Mouse (Mus musculus) lung, adult 2 months (tissue): ENCODE measurements at regions not wholly inside any gene's neighbourhood (a gene's known extent, or its start where the extent isn't known, plus 50 kb on each side); places are given as distances from the start of the nearest gene placed in this dataset.

Experiments used
- DNase-seq: peaks from one replicate; pipeline ENCODE4 v3.0.0; 2022
- H3K4me1 ChIP-seq: fragments of 200-500 bp; 2 replicates; pipeline ENCODE4 v1.6.1; 2011; ENCODE audit warnings: low read length; ENCODE audit not compliant: control insufficient read depth, insufficient read depth
- H3K4me3 ChIP-seq: fragments of 200-500 bp; replicated peaks from 2 replicates; pipeline ENCODE3; 2011; ENCODE audit warnings: low read depth, mild to moderate bottlenecking, control low read depth, low read length; ENCODE audit errors: extremely low read depth
- CTCF ChIP-seq: fragments of 200-500 bp; IDR thresholded peaks from 2 replicates; pipeline ENCODE4 v1.5.1; 2011; ENCODE audit warnings: mild to moderate bottlenecking, low read length, control low read depth; ENCODE audit not compliant: insufficient read depth
- POLR2A ChIP-seq: fragments of 200-500 bp; IDR thresholded peaks from 2 replicates; pipeline ENCODE4 v1.6.1; 2011; ENCODE audit warnings: low read depth, mild to moderate bottlenecking, control low read depth, low read length, borderline replicate concordance; ENCODE audit errors: extremely low read depth
- WGBS: fragments of 180-500 bp; shearing (Covaris S2); methylation state at CpG from one replicate; pipeline ENCODE4 v1.1.7; 2018; 5-methylcytosine and 5-hydroxymethylcytosine counted together

DNA sequence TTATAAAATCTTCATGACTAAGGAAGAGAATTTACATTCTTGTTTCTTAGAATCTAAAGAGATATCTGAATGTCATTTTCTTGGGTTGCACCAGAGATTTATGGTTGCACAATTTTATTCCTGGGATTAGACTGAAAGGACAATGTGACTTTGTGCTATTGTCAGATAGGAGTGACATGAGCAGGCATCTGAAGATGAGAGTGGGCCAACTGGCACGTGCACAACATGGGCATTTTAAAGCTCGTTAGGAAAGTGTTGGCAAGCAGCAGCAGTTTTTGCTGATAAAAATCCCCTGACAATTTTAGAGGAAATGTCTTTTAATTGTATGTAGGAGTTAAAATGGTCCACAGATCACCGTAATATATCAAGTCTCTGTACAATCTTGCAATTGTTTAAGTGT is 178.9 kb upstream of the Tecrl start:
- WGBS = 54% methylated on average over 3 of the region's 3 CpGs
- TF ChIP-seq POLR2A (no peak), CTCF (no peak)
- Histone ChIP-seq H3K4me1 (no peaks in the 10 kb centered on the region), H3K4me3 (no peak overlapping the region)
- DNase-seq = no peak

DNA sequence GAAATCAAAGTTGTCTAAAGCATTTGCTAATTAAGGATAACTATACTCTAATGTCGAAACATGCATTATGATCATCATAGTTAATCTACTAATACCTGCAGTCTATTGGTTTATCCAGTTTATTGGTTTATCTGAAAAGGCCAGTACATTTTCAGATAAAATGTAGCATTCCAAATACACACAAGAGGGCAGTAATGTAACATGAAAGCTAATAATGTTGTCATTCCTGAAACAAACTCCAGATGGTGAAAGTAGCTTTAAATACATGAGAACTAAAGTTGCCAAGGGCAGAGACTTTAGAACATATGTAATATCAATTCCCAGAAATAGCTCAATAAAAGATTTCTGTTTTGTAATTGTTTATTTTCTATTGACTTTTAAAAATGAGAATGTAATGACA is 163.7 kb upstream of the Tecrl start:
- Histone ChIP-seq H3K4me1 (no peaks in the 10 kb centered on the region), H3K4me3 (no peak overlapping the region)
- WGBS = 63% methylated on average over 1 of the region's 1 CpGs
- TF ChIP-seq CTCF = no peak
- TF ChIP-seq POLR2A = no peak
- DNase-seq = no peak

DNA sequence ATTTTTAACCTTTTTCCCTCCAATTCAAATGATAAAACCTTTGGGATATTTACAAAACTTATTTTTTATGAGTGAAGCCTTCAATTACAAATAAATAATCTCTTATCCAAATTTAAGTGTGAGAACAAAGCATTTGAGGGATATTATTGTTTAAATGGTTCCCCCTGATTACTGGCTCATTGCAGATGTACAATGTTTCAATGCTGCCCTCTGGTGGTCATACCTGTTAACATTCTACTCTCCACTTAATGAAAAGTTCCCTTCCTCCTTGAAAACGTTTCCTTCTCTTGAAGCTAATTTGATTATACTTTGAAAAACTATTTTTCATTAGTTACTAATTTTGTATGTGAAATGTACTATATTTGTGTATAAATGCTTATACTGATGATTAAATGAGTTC is 129.1 kb upstream of the Tecrl start:
- no peak for DNase-seq
- WGBS = 9% methylated on average over 1 of the region's 1 CpGs
- Histone ChIP-seq H3K4me1 (no peaks in the 10 kb centered on the region), H3K4me3 (no peak overlapping the region)
- TF ChIP-seq CTCF = no peak
- no peak for TF ChIP-seq POLR2A

DNA sequence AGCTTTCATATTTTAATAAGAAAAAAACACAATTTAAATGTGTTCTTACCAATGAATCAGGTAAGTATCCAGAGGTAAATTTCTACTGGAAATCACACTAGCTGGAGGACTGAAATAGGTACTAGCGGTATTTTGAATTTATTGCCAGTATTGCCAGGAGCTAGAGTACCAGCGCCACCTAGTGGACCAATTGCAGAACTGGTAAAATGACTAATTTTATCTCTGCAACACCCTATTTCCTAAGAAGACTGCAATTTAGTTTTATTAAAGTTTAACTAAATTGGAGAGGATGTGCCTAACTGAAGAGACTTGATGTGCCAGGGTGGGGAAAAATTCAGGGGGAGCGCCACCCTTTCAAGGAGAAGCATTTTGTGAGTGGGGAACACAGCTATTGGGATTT is 85.3 kb upstream of the Tecrl start:
- H3K4me1 ChIP-seq = no peaks in the 10 kb centered on the region
- TF ChIP-seq CTCF = peak; percentile 39; the same call in 1 of the 2 replicates
- no peak for TF ChIP-seq POLR2A
- peak; percentile 10 for DNase-seq
- H3K4me3 ChIP-seq = no peak overlapping the region
- 5% methylated on average over 3 of the region's 3 CpGs for WGBS

DNA sequence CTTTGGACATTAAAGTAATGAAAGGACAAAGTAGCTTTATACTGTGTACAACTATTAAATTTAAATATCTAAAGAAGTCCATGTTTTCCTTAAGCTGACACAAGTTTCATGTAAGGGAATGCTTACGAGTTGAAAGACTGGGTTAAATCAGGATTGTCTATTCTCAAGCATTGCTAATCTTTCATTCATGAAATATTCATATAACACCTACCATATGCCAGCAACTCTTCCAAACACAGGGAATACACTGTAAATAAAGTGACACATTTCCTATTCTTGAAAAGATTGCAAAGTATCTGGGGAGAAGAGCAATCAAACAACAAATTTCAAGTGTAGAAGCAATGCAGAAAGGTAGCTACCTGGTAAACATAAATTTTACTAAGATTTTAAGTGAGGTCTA is 81.5 kb upstream of the Tecrl start:
- TF ChIP-seq POLR2A (no peak), CTCF (no peak)
- no peak overlapping the region for H3K4me3 ChIP-seq
- H3K4me1 ChIP-seq = no peaks in the 10 kb centered on the region
- WGBS = 73% methylated on average over 1 of the region's 1 CpGs
- no peak for DNase-seq

DNA sequence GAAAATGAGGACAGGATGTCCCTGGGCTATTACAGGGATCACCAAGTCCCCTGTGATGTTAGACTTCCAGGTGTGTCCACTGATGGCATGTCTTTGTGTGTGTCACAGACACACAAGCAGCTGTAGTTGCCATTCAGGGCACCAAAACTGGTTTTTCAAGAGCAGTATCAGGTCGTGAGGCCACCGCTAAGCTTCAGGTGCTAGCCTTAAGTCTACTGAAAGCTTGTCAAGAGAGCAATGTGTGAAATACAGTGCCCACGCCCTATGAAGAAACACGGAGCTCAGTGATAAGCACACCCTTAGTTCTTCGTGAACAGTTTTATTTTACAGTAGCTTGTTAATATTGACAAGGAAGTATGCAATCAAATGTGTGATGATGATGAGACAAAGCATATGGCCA is 66.7 kb upstream of the Tecrl start:
- 44% methylated on average over 5 of the region's 5 CpGs for WGBS
- H3K4me1 ChIP-seq = no peaks in the 10 kb centered on the region
- TF ChIP-seq CTCF = no peak
- no peak for TF ChIP-seq POLR2A
- no peak overlapping the region for H3K4me3 ChIP-seq
- DNase-seq = no peak

DNA sequence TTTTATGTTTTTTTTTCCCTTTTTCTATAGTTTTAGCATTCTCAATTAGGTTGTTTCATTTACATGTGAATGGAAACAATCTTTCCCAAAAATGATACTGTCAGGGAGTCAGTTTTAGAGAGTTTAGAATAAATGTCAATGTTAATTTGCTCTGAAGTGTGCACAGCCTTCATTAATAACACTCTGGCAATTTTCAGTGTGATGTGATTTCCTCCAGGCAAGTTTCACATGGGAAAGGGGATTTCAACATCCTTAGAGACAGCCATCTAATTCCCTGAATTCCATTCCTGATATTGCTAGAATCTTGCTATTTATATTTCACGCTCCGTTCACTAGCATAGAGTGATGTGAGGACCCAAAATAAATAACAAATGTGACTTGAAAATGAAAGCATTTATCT is 55.2 kb upstream of the Tecrl start:
- DNase-seq = no peak
- 63% methylated on average over 2 of the region's 2 CpGs for WGBS
- Histone ChIP-seq H3K4me1 (no peaks in the 10 kb centered on the region), H3K4me3 (no peak overlapping the region)
- TF ChIP-seq POLR2A (no peak), CTCF (no peak)

DNA sequence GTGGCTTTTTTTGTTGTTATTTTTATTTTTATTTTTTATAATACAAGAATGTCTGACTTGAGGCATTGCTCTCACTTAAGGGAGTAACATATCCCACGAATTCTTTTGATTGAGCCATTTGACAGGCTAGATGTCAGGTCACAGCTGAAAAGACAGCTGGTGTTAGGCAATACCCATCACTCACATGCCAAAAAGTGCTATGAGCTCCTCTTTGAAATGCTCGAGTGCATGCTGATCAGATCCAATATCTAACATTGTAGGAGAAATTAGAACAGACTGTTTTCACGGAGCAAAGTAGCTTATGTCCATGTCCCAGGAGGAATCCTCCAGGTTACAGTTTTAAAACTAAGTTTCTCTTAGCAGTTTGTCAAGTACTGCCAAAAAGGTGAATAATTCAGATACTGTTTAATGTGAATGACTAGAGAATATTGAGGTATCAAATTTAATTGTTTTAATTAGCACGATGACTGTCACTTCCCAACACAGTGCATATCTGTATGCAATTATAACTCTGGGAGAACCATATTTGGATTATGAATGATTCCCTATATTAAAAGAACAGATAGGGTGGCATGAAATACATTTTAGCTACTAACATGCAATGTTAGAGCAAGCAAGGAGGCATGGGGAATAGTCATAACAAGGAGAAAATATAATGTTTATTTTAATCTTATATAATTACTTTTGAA is 50.4 kb upstream of the Tecrl start:
- WGBS = 57% methylated on average over 4 of the region's 4 CpGs

More for the DNA sequence above, 50.4 kb upstream of the Tecrl start:
- DNase-seq = no peak
- H3K4me3 ChIP-seq = no peak overlapping the region
- TF ChIP-seq POLR2A (no peak), CTCF (no peak)
- no peaks in the 10 kb centered on the region for H3K4me1 ChIP-seq
